Mouse (Mus musculus): ENCODE measurements at regions not wholly inside any gene's neighbourhood (a gene's known extent, or its start where the extent isn't known, plus 50 kb on each side); places are given as distances from the start of the nearest gene placed in this dataset.

DNA sequence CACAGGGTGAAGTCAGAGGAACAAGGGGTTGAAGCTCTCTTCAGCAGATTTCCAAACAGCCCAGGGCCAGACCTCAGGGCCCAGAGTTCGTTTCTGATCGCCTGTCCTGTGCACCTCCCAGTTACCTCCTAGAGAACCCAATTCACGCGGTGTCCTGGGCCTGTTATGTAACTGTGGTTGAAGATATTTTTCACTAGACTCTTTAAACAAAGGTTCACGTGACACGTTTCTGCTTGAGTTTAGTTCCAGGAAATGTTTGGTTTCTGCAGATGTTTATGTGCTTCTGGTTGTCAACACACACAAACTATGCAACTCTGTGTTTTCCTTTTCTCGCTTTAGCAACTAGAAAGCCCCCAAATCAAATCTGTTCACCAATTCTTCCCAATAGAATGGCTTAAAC lies 214.0 kb upstream of the Mkln1 start:
- H3K4me3 ChIP-seq (ENCODE audit: low read depth, low read length), result no peak overlapping the region
- H3K9me3 ChIP-seq (replicated peaks; ENCODE audit: control insufficient read depth, low read length), result no peaks in the 10 kb centered on the region
- H3K4me1 ChIP-seq (ENCODE audit: control insufficient read depth, insufficient read depth, low read length), result no peaks in the 10 kb centered on the region; the same call in 1 of the 2 replicates
- ATAC-seq (no peak), DNase-seq (ENCODE audit: low spot score) (no peak)
- H3K9ac ChIP-seq (ENCODE audit: low read length), result no peak overlapping the region
- H3K4me2 ChIP-seq (ENCODE audit: low read length), result no peak overlapping the region
- 92% methylated on average over 7 of the region's 7 CpGs for WGBS
- H3K27me3 ChIP-seq (replicated peaks; ENCODE audit: control insufficient read depth, insufficient read depth, low read length), result no peaks in the 10 kb centered on the region
- H3K27ac ChIP-seq (ENCODE audit: low read depth, low read length), result no peak overlapping the region
- no peaks in the 10 kb centered on the region for H3K36me3 ChIP-seq (ENCODE audit: control insufficient read depth, insufficient read depth, low read length)

DNA sequence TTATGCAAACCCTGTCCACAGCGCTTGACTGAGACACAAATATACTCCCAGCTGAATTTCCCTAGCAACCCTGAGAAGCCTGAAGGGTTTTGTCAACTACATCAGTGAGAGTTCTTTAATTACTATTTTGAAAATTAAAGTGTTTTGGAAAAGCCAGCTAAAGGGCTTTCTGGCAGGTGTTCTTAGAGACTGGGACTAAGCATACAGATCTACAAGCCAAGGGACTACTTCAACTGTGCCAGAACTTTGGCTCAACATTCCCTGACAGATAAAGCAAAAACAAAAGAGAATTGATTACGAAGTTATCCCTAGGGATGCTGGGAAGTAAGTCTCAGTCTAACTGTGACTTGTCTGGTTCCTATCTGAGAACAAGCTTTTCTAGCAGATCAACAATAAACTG lies 213.4 kb upstream of the Mkln1 start:
- 62% methylated on average over 2 of the region's 2 CpGs for WGBS
- no peak overlapping the region for H3K27ac ChIP-seq (ENCODE audit: low read depth, low read length)
- ATAC-seq, result no peak

GRCm38 (mm10) chr6:31188066-31188465 lies 210.5 kb upstream of the Mkln1 start:
- Histone ChIP-seq H3K4me3 (ENCODE audit: low read depth, low read length) (no peak overlapping the region), H3K4me2 (ENCODE audit: low read length) (no peak overlapping the region), H3K9ac (ENCODE audit: low read length) (no peak overlapping the region), H3K9me3 (replicated peaks; ENCODE audit: control insufficient read depth, low read length) (no peaks in the 10 kb centered on the region), H3K36me3 (ENCODE audit: control insufficient read depth, insufficient read depth, low read length) (no peaks in the 10 kb centered on the region), H3K27ac (ENCODE audit: low read depth, low read length) (no peak overlapping the region), H3K27me3 (replicated peaks; ENCODE audit: control insufficient read depth, insufficient read depth, low read length) (no peaks in the 10 kb centered on the region), H3K4me1 (ENCODE audit: control insufficient read depth, insufficient read depth, low read length) (no peaks in the 10 kb centered on the region; the same call in 1 of the 2 replicates)
- WGBS, result 97% methylated on average over 1 of the region's 1 CpGs
- no peak for DNase-seq (ENCODE audit: low spot score)
- ATAC-seq, result no peak

More for the DNA sequence above, 213.4 kb upstream of the Mkln1 start:
- Histone ChIP-seq H3K36me3 (ENCODE audit: control insufficient read depth, insufficient read depth, low read length) (no peaks in the 10 kb centered on the region), H3K9ac (ENCODE audit: low read length) (no peak overlapping the region), H3K9me3 (replicated peaks; ENCODE audit: control insufficient read depth, low read length) (no peaks in the 10 kb centered on the region), H3K4me1 (ENCODE audit: control insufficient read depth, insufficient read depth, low read length) (no peaks in the 10 kb centered on the region; the same call in 1 of the 2 replicates), H3K4me3 (ENCODE audit: low read depth, low read length) (no peak overlapping the region), H3K27me3 (replicated peaks; ENCODE audit: control insufficient read depth, insufficient read depth, low read length) (no peaks in the 10 kb centered on the region), H3K4me2 (ENCODE audit: low read length) (no peak overlapping the region)
- DNase-seq (ENCODE audit: low spot score), result peak; percentile 53

DNA sequence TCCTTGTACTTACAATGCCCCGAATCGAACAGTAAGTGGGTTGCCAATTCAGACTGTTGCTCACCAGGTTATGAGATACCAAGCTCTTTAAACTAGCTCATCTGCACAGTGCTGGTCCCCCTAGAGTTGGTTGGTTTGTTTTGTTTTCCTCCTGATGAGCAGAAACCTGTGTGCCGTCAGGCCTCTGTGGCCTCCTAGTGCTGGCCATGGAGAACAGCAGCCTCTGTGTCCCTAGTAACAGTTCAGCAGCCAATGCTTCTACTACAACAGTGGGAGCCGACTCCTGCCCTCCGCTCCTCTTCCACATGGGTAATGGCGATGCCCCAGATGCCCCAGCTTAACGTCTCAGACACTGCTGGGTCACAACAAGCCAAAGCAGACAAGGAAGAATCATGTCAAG lies 209.5 kb upstream of the Mkln1 start:
- peak; percentile 33 for DNase-seq (ENCODE audit: low spot score)
- Histone ChIP-seq H3K9ac (ENCODE audit: low read length) (no peak overlapping the region), H3K4me1 (ENCODE audit: control insufficient read depth, insufficient read depth, low read length) (no peaks in the 10 kb centered on the region; the same call in 1 of the 2 replicates), H3K9me3 (replicated peaks; ENCODE audit: control insufficient read depth, low read length) (no peaks in the 10 kb centered on the region), H3K4me3 (ENCODE audit: low read depth, low read length) (no peak overlapping the region), H3K4me2 (ENCODE audit: low read length) (no peak overlapping the region), H3K36me3 (ENCODE audit: control insufficient read depth, insufficient read depth, low read length) (no peaks in the 10 kb centered on the region), H3K27me3 (replicated peaks; ENCODE audit: control insufficient read depth, insufficient read depth, low read length) (no peaks in the 10 kb centered on the region), H3K27ac (ENCODE audit: low read depth, low read length) (no peak overlapping the region)
- no peak for ATAC-seq
- WGBS, result 51% methylated on average over 7 of the region's 7 CpGs

- DNase-seq (ENCODE audit: low spot score), result no peak
- no peaks in the 10 kb centered on the region for H3K27me3 ChIP-seq (replicated peaks; ENCODE audit: control insufficient read depth, insufficient read depth, low read length)
- no peaks in the 10 kb centered on the region for H3K36me3 ChIP-seq (ENCODE audit: control insufficient read depth, insufficient read depth, low read length)
- 87% methylated on average over 5 of the region's 5 CpGs for whole genome bisulfite sequencing
- no peak for ATAC-seq
- H3K4me2 ChIP-seq (ENCODE audit: low read length), result no peak overlapping the region
- H3K4me3 ChIP-seq (ENCODE audit: low read depth, low read length), result no peak overlapping the region
- no peak overlapping the region for H3K27ac ChIP-seq (ENCODE audit: low read depth, low read length)
- no peaks in the 10 kb centered on the region; the same call in 1 of the 2 replicates for H3K4me1 ChIP-seq (ENCODE audit: control insufficient read depth, insufficient read depth, low read length)
- H3K9me3 ChIP-seq (replicated peaks; ENCODE audit: control insufficient read depth, low read length), result no peaks in the 10 kb centered on the region
- H3K9ac ChIP-seq (ENCODE audit: low read length), result no peak overlapping the region
Measured at GRCm38 (mm10) chr6:31190070-31190469, 208.5 kb upstream of the Mkln1 start.

GRCm38 (mm10) chr6:31190628-31191373 lies 207.7 kb upstream of the Mkln1 start:
- Histone ChIP-seq H3K9ac (ENCODE audit: low read length) (no peak overlapping the region), H3K4me2 (ENCODE audit: low read length) (no peak overlapping the region), H3K27ac (ENCODE audit: low read depth, low read length) (no peak overlapping the region), H3K4me3 (ENCODE audit: low read depth, low read length) (no peak overlapping the region), H3K9me3 (replicated peaks; ENCODE audit: control insufficient read depth, low read length) (no peaks in the 10 kb centered on the region), H3K4me1 (ENCODE audit: control insufficient read depth, insufficient read depth, low read length) (no peaks in the 10 kb centered on the region), H3K36me3 (ENCODE audit: control insufficient read depth, insufficient read depth, low read length) (no peaks in the 10 kb centered on the region), H3K27me3 (replicated peaks; ENCODE audit: control insufficient read depth, insufficient read depth, low read length) (no peaks in the 10 kb centered on the region)
- 48% methylated on average over 5 of the region's 5 CpGs for WGBS
- peak; percentile 79 for DNase-seq (ENCODE audit: low spot score)
- no peak for ATAC-seq

DNA sequence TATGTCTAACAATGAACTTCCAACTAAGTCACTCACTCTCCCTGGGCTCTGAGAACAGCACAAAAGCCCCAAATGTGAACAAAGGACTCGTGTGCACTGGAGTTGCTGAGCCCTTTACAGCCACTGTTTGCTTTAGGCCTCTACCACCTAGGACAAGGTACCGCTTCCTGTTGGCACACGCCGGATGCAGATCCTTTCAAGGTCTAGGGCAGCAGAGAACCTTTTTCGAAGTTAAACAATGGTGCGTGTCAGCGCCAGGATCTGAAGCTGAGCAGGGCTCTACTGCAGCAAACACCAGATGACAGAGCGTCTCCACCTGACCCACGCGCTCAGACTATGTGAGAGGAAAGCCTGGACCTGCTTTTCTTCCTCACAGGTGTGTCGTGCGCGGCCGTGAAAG lies 207.0 kb upstream of the Mkln1 start:
- DNase-seq (ENCODE audit: low spot score), result no peak
- Histone ChIP-seq H3K9ac (ENCODE audit: low read length) (no peak overlapping the region), H3K4me1 (ENCODE audit: control insufficient read depth, insufficient read depth, low read length) (no peaks in the 10 kb centered on the region), H3K36me3 (ENCODE audit: control insufficient read depth, insufficient read depth, low read length) (no peaks in the 10 kb centered on the region), H3K9me3 (replicated peaks; ENCODE audit: control insufficient read depth, low read length) (no peaks in the 10 kb centered on the region), H3K27me3 (replicated peaks; ENCODE audit: control insufficient read depth, insufficient read depth, low read length) (no peaks in the 10 kb centered on the region), H3K27ac (ENCODE audit: low read depth, low read length) (no peak overlapping the region), H3K4me2 (ENCODE audit: low read length) (no peak overlapping the region), H3K4me3 (ENCODE audit: low read depth, low read length) (no peak overlapping the region)
- 84% methylated on average over 14 of the region's 14 CpGs for WGBS
- ATAC-seq, result no peak

- no peaks in the 10 kb centered on the region for H3K27me3 ChIP-seq (replicated peaks; ENCODE audit: control insufficient read depth, insufficient read depth, low read length)
- no peak overlapping the region for H3K9ac ChIP-seq (ENCODE audit: low read length)
- DNase-seq (ENCODE audit: low spot score), result no peak
- no peak overlapping the region for H3K27ac ChIP-seq (ENCODE audit: low read depth, low read length)
- H3K9me3 ChIP-seq (replicated peaks; ENCODE audit: control insufficient read depth, low read length), result no peaks in the 10 kb centered on the region
- H3K4me3 ChIP-seq (ENCODE audit: low read depth, low read length), result no peak overlapping the region
- ATAC-seq, result no peak
- WGBS, result 77% methylated on average over 4 of the region's 4 CpGs
- no peaks in the 10 kb centered on the region for H3K36me3 ChIP-seq (ENCODE audit: control insufficient read depth, insufficient read depth, low read length)
- no peaks in the 10 kb centered on the region for H3K4me1 ChIP-seq (ENCODE audit: control insufficient read depth, insufficient read depth, low read length)
- H3K4me2 ChIP-seq (ENCODE audit: low read length), result no peak overlapping the region
Measured at GRCm38 (mm10) chr6:31192197-31192596, 206.3 kb upstream of the Mkln1 start.

- no peak overlapping the region for H3K27ac ChIP-seq (ENCODE audit: low read depth, low read length)
- H3K4me2 ChIP-seq (ENCODE audit: low read length), result no peak overlapping the region
- no peak overlapping the region for H3K9ac ChIP-seq (ENCODE audit: low read length)
- H3K36me3 ChIP-seq (ENCODE audit: control insufficient read depth, insufficient read depth, low read length), result no peaks in the 10 kb centered on the region
- H3K27me3 ChIP-seq (replicated peaks; ENCODE audit: control insufficient read depth, insufficient read depth, low read length), result no peaks in the 10 kb centered on the region
- 89% methylated on average over 5 of the region's 5 CpGs for WGBS
- no peaks in the 10 kb centered on the region for H3K4me1 ChIP-seq (ENCODE audit: control insufficient read depth, insufficient read depth, low read length)
- DNase-seq (ENCODE audit: low spot score) (no peak), ATAC-seq (no peak)
- H3K4me3 ChIP-seq (ENCODE audit: low read depth, low read length), result no peak overlapping the region
- H3K9me3 ChIP-seq (replicated peaks; ENCODE audit: control insufficient read depth, low read length), result no peaks in the 10 kb centered on the region
Measured at GRCm38 (mm10) chr6:31193202-31193601, 205.3 kb upstream of the Mkln1 start.
